Mouse (Mus musculus) C2C12 (cell line): Measurements from ENCODE around the gene Bdnf. TPM values are rescaled to one million over a fixed set of nuclear protein-coding genes. Genes with fewer than 3 reads are reported as not detected.

ENCODE experiments used
- H3K27me3 ChIP-seq: one replicate; pipeline ENCODE4 v1.6.1; 2011; ENCODE audit not compliant: control insufficient read depth, insufficient read depth, insufficient read length
- H3K36me3 ChIP-seq: one replicate; pipeline ENCODE4 v1.6.1; 2011; ENCODE audit not compliant: control insufficient read depth, insufficient read depth
- H3K4me3 ChIP-seq: one replicate; pipeline ENCODE4 v1.5.1; 2011; ENCODE audit warnings: mild to moderate bottlenecking, control low read depth; ENCODE audit not compliant: poor library complexity, insufficient read depth, severe bottlenecking
- H3K79me2 ChIP-seq: one replicate; pipeline ENCODE4 v1.6.1; 2011; ENCODE audit not compliant: control insufficient read depth, insufficient read depth
- H3K79me3 ChIP-seq: one replicate; pipeline ENCODE4 v1.6.1; 2011; ENCODE audit warnings: low read depth, control low read depth
- H3ac ChIP-seq: one replicate; pipeline ENCODE3; 2011; ENCODE audit warnings: low read depth; ENCODE audit not compliant: control insufficient read depth, insufficient read length
- CEBPB ChIP-seq: IDR thresholded peaks from one replicate; pipeline ENCODE4 v1.6.1; 2011; ENCODE audit warnings: low read depth, mild to moderate bottlenecking, control low read depth, moderate library complexity
- CTCF ChIP-seq: IDR thresholded peaks from one replicate; pipeline ENCODE4 v1.5.1; 2011; ENCODE audit not compliant: control insufficient read depth, insufficient read depth, insufficient read length
- FOSL1 ChIP-seq: IDR thresholded peaks from one replicate; pipeline ENCODE4 v1.8.0; 2011; ENCODE audit warnings: mild to moderate bottlenecking, low read length; ENCODE audit not compliant: poor library complexity, insufficient read depth, severe bottlenecking
- MAX ChIP-seq: IDR thresholded peaks from one replicate; pipeline ENCODE4 v1.6.1; 2011; ENCODE audit warnings: mild to moderate bottlenecking, control low read depth
- MYOD1 ChIP-seq: IDR thresholded peaks from one replicate; pipeline ENCODE4 v1.6.1; 2011; ENCODE audit warnings: low read depth; ENCODE audit not compliant: control insufficient read depth, insufficient read length
- MYOG ChIP-seq: IDR thresholded peaks from one replicate; pipeline ENCODE4 v1.6.1; 2011; ENCODE audit not compliant: control insufficient read depth, insufficient read length; ENCODE audit errors: extremely low read depth
- USF1 ChIP-seq: IDR thresholded peaks from one replicate; pipeline ENCODE4 v1.6.1; 2011; ENCODE audit warnings: low read depth, mild to moderate bottlenecking, control low read depth, moderate library complexity
- long read RNA-seq, 2 experiments: library from polyadenylated mRNA; unstranded; transcript quantifications; one replicate each; pipeline ENCODE4 v2.0.0; 2019 to 2020
- polyA plus RNA-seq: library from polyadenylated mRNA; unstranded; fragments of >200 nt; fragmentation: generic; extraction: Trizol; gene quantifications from one replicate; pipeline ENCODE4 v1.2.1, GENCODE M21; 2012; ENCODE audit warnings: missing spikeins

Bdnf gene
- polyA plus RNA-seq, result 4.5 TPM
- long read RNA-seq, experiment 1, transcript Bdnf-205 (2 exons, 3,973 nt), result major isoform, 85 of 94 reads
- long read RNA-seq, experiment 1, partial matches to known transcripts, result 0 of 94 reads
- long read RNA-seq, experiment 1, other reads (novel, unspliced or antisense), result 7 of 94 reads
- long read RNA-seq, experiment 2, full-length matches to known transcripts, result 149 of 156 reads
- long read RNA-seq, experiment 2, partial matches to known transcripts, result 0 of 156 reads
- long read RNA-seq, experiment 2, other reads (novel, unspliced or antisense), result 7 of 156 reads

GRCm38 (mm10) chr2:109674532-109674931 lies at the start of gene Bdnf:
TSS of gene Bdnf (plus strand) at chr2:109674700.
- Histone ChIP-seq H3ac (no peak within 1 kb of the TSS), H3K36me3 (no peaks in the 10 kb centered on the region), H3K79me3 (no peaks in the 10 kb centered on the region), H3K27me3 (peaks cover 3% of the 10 kb centered on the region), H3K4me3 (no peak within 1 kb of the TSS), H3K79me2 (no peaks in the 10 kb centered on the region)
- TF ChIP-seq CEBPB, result no peak
- TF ChIP-seq MYOG, result no peak
- TF ChIP-seq USF1, result no peak
- TF ChIP-seq FOSL1, result no peak
- no peak for TF ChIP-seq CTCF
- no peak for TF ChIP-seq MAX
- TF ChIP-seq MYOD1, result no peak

- TF ChIP-seq USF1 (no peak), MAX (no peak), MYOG (no peak), CTCF (no peak), MYOD1 (no peak), FOSL1 (no peak), CEBPB (no peak)
- Histone ChIP-seq H3K27me3 (no peaks in the 10 kb centered on the region), H3K79me2 (no peaks in the 10 kb centered on the region), H3K4me3 (no peak overlapping the region), H3K36me3 (no peaks in the 10 kb centered on the region), H3ac (no peak overlapping the region), H3K79me3 (no peaks in the 10 kb centered on the region)
Observed at GRCm38 (mm10) chr2:109626864-109627263, 47.6 kb upstream of the Bdnf start.

- no peaks in the 10 kb centered on the region for H3K79me3 ChIP-seq
- H3K79me2 ChIP-seq, result no peaks in the 10 kb centered on the region
- peaks cover 3% of the 10 kb centered on the region for H3K27me3 ChIP-seq
- TF ChIP-seq MYOD1, result no peak
- no peak for TF ChIP-seq CTCF
- no peak for TF ChIP-seq CEBPB
- peak; percentile 46 for TF ChIP-seq USF1
- no peak overlapping the region for H3K4me3 ChIP-seq
- H3K36me3 ChIP-seq, result no peaks in the 10 kb centered on the region
- no peak overlapping the region for H3ac ChIP-seq
Observed at GRCm38 (mm10) chr2:109673509-109674455, 718 bp upstream of the Bdnf start.

GRCm38 (mm10) chr2:109675051-109675450 lies 551 bp downstream of the Bdnf start:
- no peak for TF ChIP-seq MYOD1
- TF ChIP-seq MYOG, result no peak
- no peak for TF ChIP-seq CTCF
- TF ChIP-seq MAX, result no peak
- TF ChIP-seq FOSL1, result no peak
- no peak for TF ChIP-seq CEBPB
- TF ChIP-seq USF1, result no peak
- H3ac ChIP-seq, result no peak overlapping the region
- H3K79me2 ChIP-seq, result no peaks in the 10 kb centered on the region
- H3K36me3 ChIP-seq, result no peaks in the 10 kb centered on the region
- H3K4me3 ChIP-seq, result no peak overlapping the region
- no peaks in the 10 kb centered on the region for H3K79me3 ChIP-seq
- peaks cover 3% of the 10 kb centered on the region for H3K27me3 ChIP-seq

GRCm38 (mm10) chr2:109675973-109676617 lies 1.6 kb downstream of the Bdnf start:
- no peak overlapping the region for H3K4me3 ChIP-seq
- no peaks in the 10 kb centered on the region for H3K36me3 ChIP-seq
- no peak for TF ChIP-seq MYOD1
- no peak for TF ChIP-seq USF1
- TF ChIP-seq CTCF, result no peak
- no peak for TF ChIP-seq CEBPB
- TF ChIP-seq MYOG, result no peak
- no peak for TF ChIP-seq MAX
- no peak for TF ChIP-seq FOSL1
- no peak overlapping the region for H3ac ChIP-seq
- H3K79me3 ChIP-seq, result no peaks in the 10 kb centered on the region
- H3K79me2 ChIP-seq, result no peaks in the 10 kb centered on the region
- peaks cover 3% of the 10 kb centered on the region for H3K27me3 ChIP-seq
